Mouse (Mus musculus) hematopoietic stem cell, adult 5-6 weeks (primary cell): ENCODE data around the gene Nexn. TPM values are rescaled to one million over a fixed set of nuclear protein-coding genes. Genes with fewer than 3 reads are reported as not detected.

Source experiments
- ATAC-seq, 2 experiments: fragments of 125-278 bp in 1 of 2; replicated peaks in 1 of 2; 2 replicates each; pipeline ENCODE4 v1.8.0; 2016 to 2017; ENCODE audit warnings: inconsistent platforms in 2 of 2, mild to moderate bottlenecking in 2 of 2, moderate number of reproducible peaks in 2 of 2, low read depth in 1 of 2, moderate TSS enrichment in 1 of 2; ENCODE audit not compliant: low FRiP score in 2 of 2, poor library complexity in 2 of 2, severe bottlenecking in 2 of 2, insufficient read depth in 1 of 2, low TSS enrichment in 1 of 2
- total RNA-seq: library from RNA; stranded (forward); fragments of 172-1452, 232-1000 nt; gene quantifications from 2 replicates; pipeline ENCODE4 v1.2.3, GENCODE M21; 2017

Gene Nexn
- total RNA-seq, 1 experiment from 2014 or later = 1.5 TPM

DNA sequence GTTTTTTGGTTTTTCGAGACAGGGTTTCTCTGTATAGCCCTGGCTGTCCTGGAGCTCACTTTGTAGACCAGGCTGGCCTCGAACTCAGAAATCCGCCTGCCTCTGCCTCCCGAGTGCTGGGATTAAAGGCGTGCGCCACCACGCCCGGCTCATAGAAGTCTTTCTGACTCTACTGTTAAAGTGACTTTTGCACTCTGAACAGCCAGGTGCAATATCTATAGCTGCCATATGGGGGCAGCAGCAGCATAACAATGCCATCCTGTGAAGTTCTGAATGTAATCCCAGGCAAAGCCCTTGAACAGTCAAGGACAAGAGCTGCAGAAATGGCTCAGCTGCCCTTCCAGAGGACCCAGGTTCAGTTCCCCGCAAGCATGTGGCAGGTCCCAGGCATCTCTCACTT is 6.7 kb downstream of the Nexn start:
- ATAC-seq = peak; percentile 60 to 75

- ATAC-seq = no peak
Observed at GRCm38 (mm10) chr3:152257528-152257927, 8.6 kb downstream of the Nexn start.

- ATAC-seq = no peak
Observed at GRCm38 (mm10) chr3:152250487-152250886, 15.7 kb downstream of the Nexn start.

- no peak for ATAC-seq
Observed at GRCm38 (mm10) chr3:152247708-152248107, 18.4 kb downstream of the Nexn start.

DNA sequence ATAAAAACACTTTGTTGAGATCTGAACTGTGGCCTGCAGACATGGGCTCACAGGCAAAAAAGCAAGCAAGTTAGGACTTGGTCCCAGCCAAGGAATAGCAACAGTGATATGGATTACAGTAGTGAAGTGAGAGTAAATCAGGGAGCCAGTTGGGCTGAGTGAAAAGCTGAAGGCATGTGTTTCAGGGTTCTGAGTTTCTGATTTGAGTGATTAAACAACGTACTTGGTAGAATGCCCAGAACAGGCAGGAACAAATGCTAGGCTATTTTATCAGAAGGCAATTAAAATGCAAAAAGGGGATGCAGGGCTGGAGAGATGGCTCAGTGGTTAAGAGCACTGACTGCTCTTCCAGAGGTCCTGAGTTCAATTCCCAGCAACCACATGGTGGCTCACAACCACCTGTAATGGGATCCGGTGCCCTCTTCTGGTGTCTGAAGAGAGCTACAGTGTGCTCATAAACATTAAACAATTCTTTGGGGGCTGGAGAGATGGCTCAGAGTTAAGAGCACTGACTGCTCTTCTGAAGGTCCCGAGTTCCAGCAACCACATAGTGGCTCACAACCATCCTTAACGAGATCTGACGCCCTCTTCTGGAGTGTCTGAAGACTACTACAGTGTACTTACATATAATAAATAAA is 20.8 kb downstream of the Nexn start:
- no peak for ATAC-seq

- ATAC-seq = no peak
Observed at GRCm38 (mm10) chr3:152243304-152243703, 22.8 kb downstream of the Nexn start.

DNA sequence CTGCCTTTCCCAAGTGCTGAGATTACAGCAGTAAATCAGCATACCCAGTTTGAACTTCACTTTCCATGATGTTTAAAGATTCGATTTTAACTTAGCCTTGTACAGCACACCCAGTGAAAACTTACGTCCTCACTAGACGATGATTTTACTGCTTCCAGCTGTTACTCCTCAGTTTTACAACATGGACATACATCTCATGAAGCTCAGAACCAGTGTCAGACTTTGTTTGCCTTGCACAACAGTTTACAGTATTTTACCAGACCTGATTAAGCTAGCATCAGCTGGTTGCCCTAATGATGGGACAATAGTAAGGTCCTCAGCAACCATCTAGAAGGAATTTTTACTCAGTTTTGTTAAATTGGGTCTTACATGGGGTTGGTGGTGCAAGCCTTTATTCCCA is 25.1 kb downstream of the Nexn start:
- ATAC-seq = no peak

DNA sequence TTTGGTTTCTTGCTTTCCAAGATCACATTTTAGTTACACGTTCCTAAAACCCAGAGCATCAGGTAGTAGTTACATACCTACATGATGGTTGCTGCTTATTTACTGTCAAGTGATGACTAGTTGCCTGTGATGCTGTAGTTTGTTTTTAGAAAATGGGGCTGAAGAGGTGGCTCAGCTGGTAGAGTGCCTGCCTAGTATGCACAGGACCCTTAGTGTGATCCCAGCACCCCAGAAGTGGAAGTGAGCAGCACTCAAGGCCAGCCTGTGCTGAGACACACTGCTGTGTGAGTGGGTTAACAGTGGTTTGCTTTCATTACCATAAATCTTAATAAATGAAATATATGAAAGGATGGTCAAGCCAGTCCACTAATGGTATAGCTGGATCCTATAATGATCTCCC is 26.6 kb downstream of the Nexn start:
- no peak for ATAC-seq

DNA sequence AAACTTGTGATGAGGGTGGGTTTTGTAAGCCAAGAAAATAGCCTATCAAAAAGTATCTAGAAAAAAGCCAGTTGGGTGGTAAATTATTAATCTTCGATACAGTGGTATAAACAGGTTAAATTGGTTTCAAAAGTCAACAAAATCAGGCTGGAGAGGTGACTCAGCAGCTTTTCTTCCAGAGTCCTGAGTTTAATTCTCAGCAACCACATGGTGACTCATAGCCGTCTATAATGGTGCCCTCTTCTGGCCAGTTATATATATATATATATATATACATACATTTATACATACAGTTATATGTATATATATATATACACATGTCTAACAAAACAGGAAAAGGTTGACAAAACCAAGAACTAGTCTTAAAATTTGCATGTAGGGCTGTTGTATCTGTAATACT is 27.3 kb downstream of the Nexn start:
- no peak; a peak in 1 of 4 replicates for ATAC-seq

DNA sequence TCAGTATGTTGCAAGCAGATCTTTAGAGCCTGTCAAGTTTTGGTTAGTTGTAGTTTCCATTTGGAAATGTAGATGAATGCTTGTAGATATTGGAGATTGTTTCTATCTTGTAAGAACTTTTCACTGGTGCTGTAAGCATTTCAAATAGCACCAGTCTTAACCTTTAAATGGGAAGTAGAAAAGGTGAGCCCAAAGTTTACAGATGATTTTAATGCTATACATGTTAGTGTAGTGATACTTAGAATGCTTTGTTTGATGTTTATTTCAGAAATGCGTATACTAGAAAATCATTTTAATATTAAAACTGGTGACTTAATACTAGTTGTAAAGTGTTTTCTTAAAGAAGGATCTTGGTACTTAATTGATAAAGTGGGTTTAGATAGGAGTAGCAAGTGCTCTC is 30.3 kb downstream of the Nexn start:
- ATAC-seq = no peak

- ATAC-seq = no peak
Observed at GRCm38 (mm10) chr3:152235238-152235637, 30.9 kb downstream of the Nexn start.

GRCm38 (mm10) chr3:152231333-152232100 is 34.6 kb downstream of the Nexn start:
- ATAC-seq = peak in 1 of 2 experiments; percentile 21; a peak in 1 of 4 replicates

- ATAC-seq = no peak
Observed at GRCm38 (mm10) chr3:152229271-152229670, 36.9 kb downstream of the Nexn start.

- no peak for ATAC-seq
Observed at GRCm38 (mm10) chr3:152228843-152229242, 37.3 kb downstream of the Nexn start.

DNA sequence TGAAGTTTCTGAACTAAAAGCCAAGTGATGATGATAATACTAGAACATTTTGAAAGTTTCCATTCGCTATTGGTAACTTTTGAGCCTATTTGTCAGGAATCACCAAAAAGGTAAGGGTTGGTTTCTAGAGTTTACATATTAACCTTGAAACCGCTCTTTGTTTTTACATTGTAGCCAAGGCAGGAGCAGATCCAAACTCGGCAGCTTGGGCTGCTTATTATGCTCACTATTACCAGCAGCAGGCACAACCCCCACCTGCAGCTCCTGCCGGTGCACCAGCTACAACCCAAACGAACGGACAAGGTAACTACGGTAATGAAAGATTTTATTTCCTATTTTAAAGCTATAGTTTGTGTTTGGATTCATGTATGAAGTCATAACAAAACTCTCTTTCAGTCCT is 40.2 kb downstream of the Nexn start:
- ATAC-seq = no peak

DNA sequence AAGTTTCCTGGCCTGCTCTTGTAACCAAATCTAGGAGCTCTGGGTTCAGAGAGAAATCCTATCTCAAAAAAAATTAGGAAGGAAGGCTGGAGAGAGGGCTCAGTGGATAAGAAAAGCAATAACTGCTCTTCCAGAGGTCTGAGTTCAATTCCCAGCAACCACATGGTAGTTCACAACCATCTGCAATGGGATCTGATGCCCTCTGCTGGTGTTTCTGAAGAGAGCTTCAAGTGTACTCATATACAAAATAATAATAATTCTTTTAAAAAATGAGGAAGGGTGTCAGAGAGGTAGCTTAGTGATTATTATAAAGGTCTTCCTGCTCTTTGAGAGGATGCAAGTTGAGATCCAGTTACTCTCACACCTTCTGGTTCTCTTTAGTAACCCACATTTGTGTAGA is 41.2 kb downstream of the Nexn start:
- ATAC-seq = no peak

- no peak for ATAC-seq
Observed at GRCm38 (mm10) chr3:152213416-152213815, 52.7 kb downstream of the Nexn start.

DNA sequence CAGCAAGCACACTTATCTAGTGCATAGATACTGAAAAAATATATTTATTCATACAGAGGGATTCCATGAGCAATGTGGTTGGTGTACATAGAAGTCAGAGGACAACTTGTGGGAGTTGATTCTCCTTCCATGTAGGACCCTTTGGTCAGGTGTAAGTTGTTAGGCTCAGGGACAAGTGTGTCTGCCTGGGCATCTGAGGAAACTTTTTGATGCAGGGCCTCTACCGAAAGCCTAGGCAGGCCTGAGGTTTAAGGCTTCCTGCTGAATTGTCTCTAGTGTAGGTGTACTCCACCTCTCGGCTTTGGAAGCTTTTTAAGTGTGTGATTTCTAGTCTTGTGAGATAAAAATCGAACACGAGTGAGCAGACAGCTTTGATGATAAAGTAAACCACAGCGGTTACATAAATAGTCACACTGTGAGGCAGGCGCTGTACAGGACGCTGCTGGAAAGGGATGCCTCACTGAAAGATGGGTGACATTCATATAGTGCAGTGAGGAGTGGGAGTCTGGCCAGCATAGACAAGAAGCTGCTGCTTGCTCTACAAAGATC is 54.3 kb downstream of the Nexn start:
- no peak for ATAC-seq
